Mouse (Mus musculus): ENCODE data around the gene Dock6. TPM values are rescaled to one million over a fixed set of nuclear protein-coding genes. Genes with fewer than 3 reads are reported as not detected.

Dock6 gene
- polyA plus RNA-seq, 1 experiment from 2014 or later: 24.4 TPM

- no peak for ATAC-seq (ENCODE audit: low FRiP score)
- no peak overlapping the region for H3K9ac ChIP-seq
- WGBS: 32% methylated on average over 13 of the region's 13 CpGs
These were observed 83.7 kb downstream of the Dock6 start for GRCm38 (mm10) chr9:21768511-21769411.

GRCm38 (mm10) chr9:21767896-21768295, 84.5 kb downstream of the Dock6 start:
- ATAC-seq (ENCODE audit: low FRiP score): no peak
- Histone ChIP-seq H3K36me3 (no peaks in the 10 kb centered on the region), H3K27ac (peak overlapping the region; percentile 66; the same call in 1 of the 2 replicates), H3K27me3 (no peaks in the 10 kb centered on the region), H3K4me2 (replicated peaks) (0 out of 2 replicates have a peak overlapping the region, but pooled peaks have one; percentile 8), H3K9ac (no peak overlapping the region), H3K9me3 (replicated peaks) (no peaks in the 10 kb centered on the region), H3K4me1 (peaks cover 20% of the 10 kb centered on the region), H3K4me3 (no peak overlapping the region)
- WGBS: 65% methylated on average over 11 of the region's 11 CpGs

More at GRCm38 (mm10) chr9:21768511-21769411, 83.7 kb downstream of the Dock6 start:
- Histone ChIP-seq H3K4me3 (no peak overlapping the region), H3K27ac (peak overlapping the region; percentile 66; the same call in 1 of the 2 replicates), H3K27me3 (no peaks in the 10 kb centered on the region), H3K4me2 (replicated peaks) (0 out of 2 replicates have a peak overlapping the region, but pooled peaks have one; percentile 8), H3K36me3 (no peaks in the 10 kb centered on the region), H3K9me3 (replicated peaks) (no peaks in the 10 kb centered on the region), H3K4me1 (peaks cover 20% of the 10 kb centered on the region)

- no peaks in the 10 kb centered on the region for H3K9me3 ChIP-seq (replicated peaks)
- WGBS: 95% methylated on average over 6 of the region's 6 CpGs
- H3K27me3 ChIP-seq: no peaks in the 10 kb centered on the region
- no peak overlapping the region for H3K9ac ChIP-seq
- H3K4me1 ChIP-seq: peaks cover 23% of the 10 kb centered on the region
- no peak overlapping the region for H3K4me2 ChIP-seq (replicated peaks)
- no peaks in the 10 kb centered on the region for H3K36me3 ChIP-seq
- no peak for ATAC-seq (ENCODE audit: low FRiP score)
- H3K4me3 ChIP-seq: no peak overlapping the region
- no peak overlapping the region for H3K27ac ChIP-seq
These were observed 88.1 kb downstream of the Dock6 start for GRCm38 (mm10) chr9:21764084-21764999.

DNA sequence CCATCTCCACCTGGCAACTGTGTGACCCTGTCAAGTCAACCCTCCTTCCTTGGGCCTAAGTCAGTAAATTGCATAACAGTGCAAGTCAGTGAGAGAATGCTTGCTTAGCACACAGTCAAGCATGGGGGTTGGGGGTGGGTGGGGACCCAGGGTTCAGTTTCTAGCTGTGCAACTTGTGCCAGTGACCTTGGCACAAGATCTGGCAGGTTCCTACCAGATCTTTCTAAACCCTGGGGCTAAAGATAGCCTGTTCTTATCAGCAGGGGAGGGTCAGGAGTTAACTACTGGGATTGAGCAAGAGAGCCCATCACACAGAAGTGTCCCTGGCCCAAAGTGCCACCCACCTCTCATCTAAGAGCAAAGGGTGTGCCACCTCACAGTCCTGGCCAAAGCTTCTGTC, 90.3 kb downstream of the Dock6 start:
- no peak overlapping the region for H3K27ac ChIP-seq
- no peak overlapping the region for H3K4me3 ChIP-seq
- no peak for ATAC-seq (ENCODE audit: low FRiP score)
- H3K9me3 ChIP-seq (replicated peaks): no peaks in the 10 kb centered on the region
- 0 out of 2 replicates have a peak, but pooled peaks cover 5% of the 10 kb centered on the region for H3K36me3 ChIP-seq
- H3K4me1 ChIP-seq: peaks cover 13% of the 10 kb centered on the region
- H3K4me2 ChIP-seq (replicated peaks): no peak overlapping the region
- no peak overlapping the region for H3K9ac ChIP-seq
- no peaks in the 10 kb centered on the region for H3K27me3 ChIP-seq

DNA sequence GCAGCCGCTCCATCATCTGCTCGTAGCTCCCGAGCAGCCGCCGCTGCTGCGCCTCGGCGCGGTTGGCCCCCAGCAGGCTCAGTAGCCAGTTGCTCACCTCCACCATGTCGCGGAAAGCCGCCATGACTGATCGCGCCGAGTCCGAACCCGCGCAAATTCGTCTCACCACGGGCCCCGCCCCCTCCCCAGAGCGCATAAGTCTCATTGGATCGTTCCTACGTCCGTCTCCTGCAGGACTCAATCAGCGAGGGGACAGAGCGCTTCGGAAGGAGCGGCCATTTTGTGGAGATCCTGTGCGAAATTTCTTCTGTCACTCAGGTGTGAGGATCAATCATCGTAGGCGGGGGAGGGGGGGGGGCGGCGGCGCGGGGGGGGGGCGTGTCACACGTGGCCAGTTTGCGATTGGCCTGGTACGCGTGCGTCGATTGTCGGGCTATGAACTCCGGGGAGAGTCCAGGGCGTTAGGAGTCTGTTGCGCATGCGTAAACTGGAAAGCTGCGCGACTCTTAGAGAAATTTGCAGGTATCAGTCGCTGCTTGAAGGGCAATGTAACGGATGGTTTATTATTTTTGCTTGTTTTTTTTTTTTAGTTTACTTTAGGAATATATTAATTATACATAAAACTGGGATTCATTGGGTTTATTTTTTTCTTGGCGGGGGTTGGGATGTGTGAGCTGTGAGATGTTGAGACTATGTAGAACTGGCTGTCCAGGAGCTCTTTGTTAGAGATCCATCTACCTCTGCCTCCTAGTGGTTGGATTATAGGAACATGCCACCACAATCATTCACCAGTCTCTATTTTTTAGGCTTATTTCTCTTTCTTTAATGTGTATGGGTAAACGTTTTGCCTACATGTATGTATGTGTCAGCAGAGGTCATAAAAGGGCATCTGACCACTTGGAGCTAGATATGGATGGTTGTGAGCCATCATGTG, 92.0 kb downstream of the Dock6 start, which contains the start of gene Spc24:
TSS of gene Spc24 (minus strand) at position 149 of the 934 bp plus-strand sequence.
- peak within 1 kb of the TSS; percentile 75 for H3K4me3 ChIP-seq
- H3K36me3 ChIP-seq: peaks cover 14% of the 10 kb centered on the region; the same call in 1 of the 2 replicates
- peak within 1 kb of the TSS; percentile 79 for H3K4me2 ChIP-seq (replicated peaks)
- ATAC-seq (ENCODE audit: low FRiP score): peak; percentile 97
- peak within 1 kb of the TSS; percentile 74 for H3K9ac ChIP-seq
- peak within 1 kb of the TSS; percentile 79 for H3K27ac ChIP-seq
- peaks cover 13% of the 10 kb centered on the region for H3K4me1 ChIP-seq
- no peaks in the 10 kb centered on the region for H3K27me3 ChIP-seq
- under 1% methylated on average over 54 of the region's 54 CpGs for WGBS
- H3K9me3 ChIP-seq (replicated peaks): no peaks in the 10 kb centered on the region

DNA sequence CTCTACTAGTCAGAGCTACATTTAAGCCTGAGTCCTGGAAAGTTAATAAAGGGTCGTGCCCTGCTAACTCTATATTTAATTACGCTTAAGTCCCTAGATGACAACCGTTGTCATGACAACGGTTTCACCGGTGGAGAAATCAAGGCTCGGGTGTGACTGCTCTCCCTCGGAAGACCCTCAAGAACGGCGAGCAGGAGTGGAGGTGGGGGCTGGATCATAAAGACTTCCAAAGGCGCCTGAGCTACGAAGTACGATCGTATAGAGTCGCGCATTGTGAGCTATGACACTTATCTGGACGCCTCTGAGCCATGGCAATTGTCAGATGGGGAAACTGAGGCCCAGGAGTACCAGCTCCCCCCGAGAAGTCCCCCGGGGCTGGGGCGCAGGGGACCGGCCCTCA, 92.7 kb downstream of the Dock6 start:
- Histone ChIP-seq H3K4me3 (peak overlapping the region; percentile 75), H3K27ac (peak overlapping the region; percentile 26; the same call in 1 of the 2 replicates), H3K9me3 (replicated peaks) (no peaks in the 10 kb centered on the region), H3K4me2 (replicated peaks) (peak overlapping the region; percentile 79), H3K36me3 (peaks cover 14% of the 10 kb centered on the region; the same call in 1 of the 2 replicates), H3K27me3 (no peaks in the 10 kb centered on the region), H3K9ac (peak overlapping the region; percentile 74), H3K4me1 (peaks cover 13% of the 10 kb centered on the region)
- under 1% methylated on average over 20 of the region's 20 CpGs for WGBS
- ATAC-seq (ENCODE audit: low FRiP score): no peak; the same call in 1 of the 2 replicates

GRCm38 (mm10) chr9:21758576-21759529, 93.6 kb downstream of the Dock6 start:
- Histone ChIP-seq H3K9me3 (replicated peaks) (no peaks in the 10 kb centered on the region), H3K4me2 (replicated peaks) (peak overlapping the region; percentile 79), H3K36me3 (peaks cover 22% of the 10 kb centered on the region), H3K4me1 (peaks cover 13% of the 10 kb centered on the region), H3K27ac (no peak overlapping the region), H3K27me3 (no peaks in the 10 kb centered on the region), H3K4me3 (peak overlapping the region; percentile 75), H3K9ac (peak overlapping the region; percentile 74; the same call in 1 of the 2 replicates)
- no peak for ATAC-seq (ENCODE audit: low FRiP score)
- WGBS: 57% methylated on average over 14 of the region's 14 CpGs

DNA sequence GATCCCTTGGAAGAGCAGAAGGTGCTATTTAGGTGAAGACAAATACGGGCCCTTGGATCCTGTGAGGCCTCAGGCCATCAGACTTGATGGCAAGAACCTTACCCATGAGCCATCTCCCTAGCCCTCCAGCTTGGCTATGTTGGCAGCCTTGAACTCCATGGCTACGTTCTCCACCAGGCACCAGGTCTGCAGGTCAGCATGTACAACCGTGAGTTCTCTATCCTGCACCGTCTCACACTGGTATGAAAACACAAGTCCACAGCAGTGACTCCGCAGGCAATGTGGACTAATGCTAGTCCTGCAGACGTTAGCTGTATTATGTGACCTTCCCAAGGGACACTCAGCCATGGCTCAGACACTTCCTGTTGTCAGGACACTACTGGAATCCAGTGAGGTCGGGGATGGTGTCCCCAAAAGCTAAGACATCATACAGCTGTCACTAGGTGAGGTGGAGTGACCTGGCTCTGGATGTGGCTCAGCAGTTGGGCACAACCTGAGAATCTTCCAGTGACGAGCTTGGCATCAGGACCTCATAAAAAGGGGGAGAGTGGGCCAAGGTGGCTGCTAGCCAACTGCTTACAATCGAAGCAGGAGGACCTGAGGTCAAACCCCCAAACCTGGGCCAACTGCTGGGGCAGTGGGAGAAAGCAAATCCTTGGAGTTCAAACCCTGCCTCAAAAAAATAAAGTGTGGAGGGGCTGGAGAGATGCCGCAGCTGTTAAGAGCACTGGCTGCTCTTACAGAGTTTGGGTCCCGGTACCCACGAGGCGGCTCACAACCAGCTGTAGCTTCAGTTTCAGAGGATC, 97.7 kb downstream of the Dock6 start:
- Histone ChIP-seq H3K9me3 (replicated peaks) (no peaks in the 10 kb centered on the region), H3K9ac (no peak overlapping the region), H3K27me3 (no peaks in the 10 kb centered on the region), H3K4me1 (peaks cover 10% of the 10 kb centered on the region), H3K36me3 (peaks cover 36% of the 10 kb centered on the region), H3K27ac (no peak overlapping the region; the same call in 1 of the 2 replicates), H3K4me3 (no peak overlapping the region), H3K4me2 (replicated peaks) (no peak overlapping the region)
- WGBS: 78% methylated on average over 13 of the region's 13 CpGs
- no peak for ATAC-seq (ENCODE audit: low FRiP score)

- Histone ChIP-seq H3K27me3 (no peaks in the 10 kb centered on the region), H3K9ac (no peak overlapping the region), H3K4me2 (replicated peaks) (no peak overlapping the region), H3K9me3 (replicated peaks) (no peaks in the 10 kb centered on the region), H3K36me3 (peaks cover 43% of the 10 kb centered on the region), H3K4me1 (peaks cover 3% of the 10 kb centered on the region), H3K4me3 (no peak overlapping the region), H3K27ac (no peak overlapping the region)
- WGBS: 83% methylated on average over 2 of the region's 2 CpGs
- ATAC-seq (ENCODE audit: low FRiP score): no peak
These were observed 98.4 kb downstream of the Dock6 start for GRCm38 (mm10) chr9:21754003-21754402.
